Mouse (Mus musculus) effector memory CD4-positive, alpha-beta T cell, adult 5 months (primary cell): ENCODE results near the gene Efhd1. TPM values are rescaled to one million over a fixed set of nuclear protein-coding genes. Genes with fewer than 3 reads are reported as not detected.

Source experiments
- polyA plus RNA-seq: library from polyadenylated mRNA; unstranded; fragments of 100-300 nt; shearing (Covaris generic); gene quantifications from one replicate; pipeline ENCODE4 v1.2.1, GENCODE M21; 2017

The Efhd1 gene
- not detected for polyA plus RNA-seq

DNA sequence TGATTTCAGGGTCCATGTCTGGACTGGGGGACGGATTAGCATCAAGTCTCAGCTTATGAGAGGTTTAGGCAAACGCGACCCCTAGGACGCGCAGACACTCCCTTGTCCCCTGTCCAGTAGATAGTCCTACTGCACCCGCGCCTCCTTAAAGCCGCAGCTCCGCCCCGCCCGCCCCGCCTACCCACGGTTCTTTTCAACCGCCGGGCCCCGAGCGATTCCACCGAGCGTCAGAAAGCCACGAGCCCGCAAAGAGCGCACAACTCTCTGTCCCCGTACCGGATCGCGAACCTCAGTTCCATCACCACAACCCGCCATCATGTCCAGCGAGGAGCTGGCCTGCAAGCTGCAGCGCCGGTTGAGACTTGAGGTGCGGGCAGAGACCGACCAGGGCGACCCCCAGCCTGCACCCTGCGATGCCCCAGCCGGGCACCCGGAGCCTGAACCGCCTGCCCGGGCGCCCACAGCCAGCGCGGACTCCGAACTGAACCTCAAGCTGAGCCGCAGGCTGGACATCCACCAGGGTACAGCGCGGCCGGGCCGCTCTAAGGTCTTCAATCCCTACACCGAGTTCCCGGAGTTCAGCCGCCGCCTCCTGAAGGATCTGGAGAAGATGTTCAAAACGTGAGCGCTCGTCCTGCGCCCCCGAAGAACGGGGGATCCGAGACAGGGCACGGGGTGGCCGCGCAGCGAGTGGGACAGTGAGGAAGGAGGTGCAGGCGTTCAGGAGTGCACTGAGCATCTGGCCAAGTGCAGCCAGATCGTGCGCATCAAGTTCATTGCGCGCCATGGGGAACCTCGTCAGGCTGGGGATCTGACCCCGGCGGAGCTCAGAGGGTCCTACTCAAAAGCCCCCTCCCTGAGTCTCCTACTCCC is at the start of gene Efhd1:
TSS of gene Efhd1 (plus strand) at position 230 of the 873 bp plus-strand sequence.

DNA sequence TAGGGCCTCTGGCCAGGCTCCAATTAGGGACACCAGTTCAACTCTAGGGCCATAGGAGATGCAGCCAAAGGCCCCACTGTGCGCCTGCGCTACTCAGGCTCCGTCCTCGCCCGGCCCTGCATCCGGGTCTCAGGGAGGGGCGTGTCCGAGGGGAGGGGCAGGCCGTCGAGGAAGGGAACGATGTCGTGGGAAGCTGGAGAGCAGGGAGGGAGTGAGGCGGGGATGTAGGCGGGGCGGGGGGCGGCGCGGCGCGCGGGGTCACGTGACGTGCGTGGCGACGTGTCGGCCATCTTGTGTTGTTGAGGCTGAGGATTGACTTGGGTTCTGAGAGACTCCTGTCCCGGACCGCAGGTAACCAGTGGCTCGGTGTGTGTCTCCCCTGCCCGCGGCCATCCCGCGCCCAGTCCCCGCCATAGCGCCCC is 62.6 kb downstream of the Efhd1 start, which contains the start of gene Gigyf2:
TSS of gene Gigyf2 (plus strand) at position 257 of the 422 bp plus-strand sequence.

Other genes starting within 250 kb of the Efhd1 start
- not detected for gene Alppl2, start 174.4 kb upstream of the Efhd1 start, polyA plus RNA-seq
- gene Alpi, start 162.8 kb upstream of the Efhd1 start, polyA plus RNA-seq = not detected
- gene Akp3, start 139.4 kb upstream of the Efhd1 start, polyA plus RNA-seq = not detected
- gene Ecel1, start 107.8 kb upstream of the Efhd1 start, polyA plus RNA-seq = not detected
- gene Prss56, start 81.0 kb upstream of the Efhd1 start, polyA plus RNA-seq = not detected
- gene Chrnd, start 73.8 kb upstream of the Efhd1 start, polyA plus RNA-seq = not detected
- not detected for gene Chrng, start 59.7 kb upstream of the Efhd1 start, polyA plus RNA-seq
- gene Eif4e2, start 50.4 kb upstream of the Efhd1 start, polyA plus RNA-seq = 157 TPM
- 64.5 TPM for gene Gigyf2, start 62.6 kb downstream of the Efhd1 start, polyA plus RNA-seq
- 1.7 TPM for gene Kcnj13, start 130.4 kb downstream of the Efhd1 start, polyA plus RNA-seq
- not detected for gene Snorc, start 205.9 kb downstream of the Efhd1 start, polyA plus RNA-seq
- gene Neu2, start 245.5 kb downstream of the Efhd1 start, polyA plus RNA-seq = not detected